Mouse (Mus musculus) kidney, embryonic 16.5 days (tissue): ENCODE measurements at regions not wholly inside any gene's neighbourhood (a gene's known extent, or its start where the extent isn't known, plus 50 kb on each side); places are given as distances from the start of the nearest gene placed in this dataset.

Experiments
- ATAC-seq: fragments of 200-750 bp; cut with Nextera tagmentation; 2 replicates; pipeline ENCODE4 v1.8.0; 2017; ENCODE audit warnings: moderate TSS enrichment; ENCODE audit not compliant: low FRiP score, low TSS enrichment
- H3K27ac ChIP-seq: fragments of 300-500 bp; sonication (generic); 2 replicates; pipeline ENCODE4 v1.5.1; 2014; ENCODE audit warnings: low read length
- H3K27me3 ChIP-seq: fragments of 300-500 bp; sonication (generic); 2 replicates; pipeline ENCODE4 v1.6.1; 2014; ENCODE audit warnings: low read length, control low read depth, mixed read lengths; ENCODE audit not compliant: insufficient read depth
- H3K36me3 ChIP-seq: fragments of 300-500 bp; sonication (generic); 2 replicates; pipeline ENCODE4 v1.6.1; 2014; ENCODE audit warnings: low read length, control low read depth, mixed read lengths; ENCODE audit not compliant: insufficient read depth
- H3K4me1 ChIP-seq: fragments of 300-500 bp; sonication (generic); 2 replicates; pipeline ENCODE4 v1.6.1; 2014; ENCODE audit warnings: low read length, control low read depth, mixed read lengths; ENCODE audit not compliant: insufficient read depth
- H3K4me2 ChIP-seq: fragments of 300-500 bp; sonication (generic); replicated peaks from 2 replicates; pipeline ENCODE4 v1.6.1; 2014; ENCODE audit warnings: low read depth, low read length
- H3K4me3 ChIP-seq: fragments of 300-500 bp; sonication (generic); 2 replicates; pipeline ENCODE4 v1.5.1; 2014; ENCODE audit warnings: mild to moderate bottlenecking, low read length
- H3K9ac ChIP-seq: fragments of 300-500 bp; sonication (generic); replicated peaks from 2 replicates; pipeline ENCODE4 v1.6.1; 2014; ENCODE audit warnings: low read length
- H3K9me3 ChIP-seq: fragments of 300-500 bp; sonication (generic); 2 replicates; pipeline ENCODE4 v1.6.1; 2016; ENCODE audit warnings: low read length, control low read depth
- WGBS: fragments of 180-500 bp; shearing (Covaris S2); extraction: QIAGEN DNeasy Blood & Tissue Kit; methylation state at CpG from one replicate; pipeline ENCODE4 v1.1.7; 2014; 5-methylcytosine and 5-hydroxymethylcytosine counted together

- no peak overlapping the region for H3K9ac ChIP-seq
- H3K4me3 ChIP-seq: no peak overlapping the region
- ATAC-seq: no peak
- no peak overlapping the region for H3K4me2 ChIP-seq
- no peak overlapping the region for H3K27ac ChIP-seq
- WGBS: 70% methylated on average over 4 of the region's 4 CpGs
- no peaks in the 10 kb centered on the region for H3K9me3 ChIP-seq
- no peaks in the 10 kb centered on the region for H3K36me3 ChIP-seq
- H3K4me1 ChIP-seq: no peaks in the 10 kb centered on the region
- H3K27me3 ChIP-seq: no peaks in the 10 kb centered on the region
Observed at GRCm38 (mm10) chr9:8832150-8832549, 67.5 kb upstream of the Pgr start.

- Histone ChIP-seq H3K27me3 (no peaks in the 10 kb centered on the region), H3K4me1 (no peaks in the 10 kb centered on the region), H3K27ac (no peak overlapping the region), H3K36me3 (no peaks in the 10 kb centered on the region), H3K4me3 (no peak overlapping the region), H3K9ac (no peak overlapping the region), H3K9me3 (no peaks in the 10 kb centered on the region), H3K4me2 (no peak overlapping the region)
- ATAC-seq: no peak
- WGBS: 77% methylated on average over 1 of the region's 1 CpGs
Observed at GRCm38 (mm10) chr9:8837073-8837472, 62.6 kb upstream of the Pgr start.

DNA sequence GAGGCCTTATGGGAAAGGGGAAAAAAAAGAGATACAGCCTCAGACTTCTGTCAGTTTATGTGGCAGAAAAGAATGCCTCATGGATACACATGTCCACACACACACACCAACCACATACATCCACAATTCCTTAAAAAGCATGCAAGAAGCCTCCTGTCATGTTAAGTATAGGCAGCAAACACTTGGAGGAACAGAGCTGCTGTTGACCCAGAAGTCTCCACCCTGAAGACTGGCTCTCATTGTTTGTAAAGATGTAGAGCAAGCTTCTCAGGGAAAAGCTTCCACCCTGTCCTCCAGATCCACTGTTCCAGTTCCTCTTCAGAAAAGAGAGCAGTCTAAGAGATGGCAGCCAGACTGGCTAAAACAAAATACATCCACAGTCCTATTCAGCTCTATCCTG, 61.3 kb upstream of the Pgr start:
- H3K9ac ChIP-seq: no peak overlapping the region
- H3K9me3 ChIP-seq: no peaks in the 10 kb centered on the region
- H3K36me3 ChIP-seq: no peaks in the 10 kb centered on the region
- no peak overlapping the region for H3K27ac ChIP-seq
- no peak overlapping the region for H3K4me3 ChIP-seq
- no peaks in the 10 kb centered on the region for H3K27me3 ChIP-seq
- H3K4me1 ChIP-seq: no peaks in the 10 kb centered on the region
- H3K4me2 ChIP-seq: no peak overlapping the region
- ATAC-seq: no peak

- no peaks in the 10 kb centered on the region for H3K9me3 ChIP-seq
- no peaks in the 10 kb centered on the region for H3K4me1 ChIP-seq
- no peaks in the 10 kb centered on the region for H3K27me3 ChIP-seq
- H3K4me2 ChIP-seq: no peak overlapping the region
- no peak overlapping the region for H3K27ac ChIP-seq
- no peak for ATAC-seq
- H3K9ac ChIP-seq: no peak overlapping the region
- H3K36me3 ChIP-seq: no peaks in the 10 kb centered on the region
- 64% methylated on average over 3 of the region's 3 CpGs for WGBS
- H3K4me3 ChIP-seq: no peak overlapping the region
Observed at GRCm38 (mm10) chr9:8838891-8839290, 60.7 kb upstream of the Pgr start.
